Mouse (Mus musculus): ENCODE measurements at regions not wholly inside any gene's neighbourhood (a gene's known extent, or its start where the extent isn't known, plus 50 kb on each side); places are given as distances from the start of the nearest gene placed in this dataset.

DNA sequence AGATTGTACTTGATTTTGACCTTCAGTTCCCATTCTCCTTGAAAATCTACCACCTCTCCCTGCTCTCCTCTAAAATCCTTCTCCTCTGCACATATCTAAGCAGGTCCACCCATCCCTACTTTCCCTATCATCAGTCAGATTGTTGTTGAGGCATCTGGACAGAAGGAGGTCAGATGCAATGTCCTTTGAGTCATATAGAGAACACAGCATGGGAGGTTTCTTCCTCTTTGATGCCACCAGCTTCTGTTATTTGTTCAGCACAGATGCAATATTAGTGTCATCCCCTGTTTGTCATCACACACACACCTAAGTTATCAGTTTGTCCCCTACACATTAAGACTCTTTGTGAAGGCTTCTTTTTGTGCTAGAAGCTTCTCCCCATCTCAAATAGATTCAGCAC lies 473.0 kb upstream of the Impg1 start:
- TF ChIP-seq CTCF (conservative IDR thresholded peaks at IDR 0.05; ENCODE audit: low read length) (no peak), NANOG (IDR thresholded peaks at IDR 0.05; ENCODE audit: borderline replicate concordance, low read length) (no peak), POU5F1 (IDR thresholded peaks at IDR 0.05; ENCODE audit: borderline replicate concordance, low read length) (no peak)

Measured in E14TG2a.4 (cell line).